Mouse (Mus musculus) lung, postnatal 0 days (tissue): ENCODE measurements around the gene Rgr.

ENCODE experiments used
- CTCF ChIP-seq: IDR thresholded peaks from 2 replicates; pipeline ENCODE4 v1.5.1; 2016; ENCODE audit warnings: antibody characterized with exemption, mild to moderate bottlenecking
- EP300 ChIP-seq: IDR thresholded peaks from 2 replicates; pipeline ENCODE4 v1.6.1; 2016; ENCODE audit warnings: antibody characterized with exemption, mild to moderate bottlenecking, control low read depth

- TF ChIP-seq CTCF (no peak), EP300 (no peak)
Measured at GRCm38 (mm10) chr14:37064849-37065248, 16.1 kb upstream of the Rgr start.
